Mouse (Mus musculus): ENCODE measurements around the gene Hs3st2. TPM values are rescaled to one million over a fixed set of nuclear protein-coding genes. Genes with fewer than 3 reads are reported as not detected.

Gene Hs3st2
- polyA plus RNA-seq (2017; shearing (Covaris generic)): under 1 TPM; 0.12 to 0.27 TPM

GRCm38 (mm10) chr7:121391225-121391983 is at the start of gene Hs3st2:
Gene Hs3st2, plus strand, starts transcription at chr7:121391859.

